Mouse (Mus musculus): ENCODE results near the gene 9530002B09Rik.

The 9530002B09Rik gene

GRCm38 (mm10) chr4:122688975-122689374 lies at the start of gene 9530002B09Rik:
9530002B09Rik (plus strand) TSS chr4:122689275.
- DNase-seq = no peak

Data from cerebellum, postnatal 36 days (tissue).